Mouse (Mus musculus) kidney, postnatal 10 days (tissue): Measurements from ENCODE around the gene Acot6.
"Not testable (repeated sequence)": the region's sequence is repeated elsewhere in the genome, so short reads cannot be mapped to it uniquely, and the experiment has no call there.

Experiments used
- DNase-seq: peaks from one replicate; pipeline ENCODE4 v3.0.0; 2021; ENCODE audit warnings: mixed read lengths

Gene Acot6

GRCm38 (mm10) chr12:84100604-84101492 is at the start of gene Acot6:
Acot6 (plus strand) TSS chr12:84100654.
- peak; percentile 59 for DNase-seq

GRCm38 (mm10) chr12:84050744-84051143 is 49.7 kb upstream of the Acot6 start:
- DNase-seq: peak; percentile 30

- DNase-seq: peak; percentile 40
These were observed 48.4 kb upstream of the Acot6 start, which contains the start of gene Acot3 for GRCm38 (mm10) chr12:84051937-84052474. Acot3 (plus strand) TSS chr12:84052144.

- DNase-seq: no peak
These were observed 47.8 kb upstream of the Acot6 start for GRCm38 (mm10) chr12:84052609-84053008.

GRCm38 (mm10) chr12:84053173-84053572 is 47.3 kb upstream of the Acot6 start:
- no peak for DNase-seq

GRCm38 (mm10) chr12:84053679-84054391 is 46.6 kb upstream of the Acot6 start:
- DNase-seq: peak; percentile 64

GRCm38 (mm10) chr12:84060946-84061345 is 39.5 kb upstream of the Acot6 start:
- DNase-seq: no peak

GRCm38 (mm10) chr12:84062336-84062735 is 38.1 kb upstream of the Acot6 start:
- DNase-seq: no peak

GRCm38 (mm10) chr12:84063228-84063627 is 37.2 kb upstream of the Acot6 start:
- peak; percentile 52 for DNase-seq

GRCm38 (mm10) chr12:84063833-84064232 is 36.6 kb upstream of the Acot6 start:
- DNase-seq: no peak

- no peak for DNase-seq
These were observed 35.8 kb upstream of the Acot6 start for GRCm38 (mm10) chr12:84064621-84065020.

- no peak for DNase-seq
These were observed 32.7 kb upstream of the Acot6 start for GRCm38 (mm10) chr12:84067752-84068151.

- no peak for DNase-seq
These were observed 32.2 kb upstream of the Acot6 start for GRCm38 (mm10) chr12:84068296-84068695.

- no peak for DNase-seq
These were observed 31.5 kb upstream of the Acot6 start, which contains the start of gene Acot5 for GRCm38 (mm10) chr12:84068986-84069385. Acot5 (plus strand) TSS chr12:84069325.

GRCm38 (mm10) chr12:84069582-84069981 is 30.9 kb upstream of the Acot6 start:
- DNase-seq: peak; percentile 54

GRCm38 (mm10) chr12:84071696-84072095 is 28.8 kb upstream of the Acot6 start:
- DNase-seq: no peak

GRCm38 (mm10) chr12:84077371-84077990 is 23.0 kb upstream of the Acot6 start:
- DNase-seq: no peak

GRCm38 (mm10) chr12:84083842-84084241 is 16.6 kb upstream of the Acot6 start:
- DNase-seq: no peak

GRCm38 (mm10) chr12:84084581-84084980 is 15.9 kb upstream of the Acot6 start:
- DNase-seq: no peak

- DNase-seq: not testable (repeated sequence)
These were observed 5.8 kb upstream of the Acot6 start for GRCm38 (mm10) chr12:84094666-84095065.

- DNase-seq: no peak
These were observed 849 bp upstream of the Acot6 start for GRCm38 (mm10) chr12:84099605-84100004.

GRCm38 (mm10) chr12:84100071-84100470 is 383 bp upstream of the Acot6 start:
- DNase-seq: no peak

- no peak for DNase-seq
These were observed 1.0 kb downstream of the Acot6 start for GRCm38 (mm10) chr12:84101493-84101845.
